Mouse (Mus musculus) stomach, postnatal 0 days (tissue): ENCODE results near the gene Ispd. TPM values are rescaled to one million over a fixed set of nuclear protein-coding genes. Genes with fewer than 3 reads are reported as not detected.

Experiments used
- ATAC-seq: fragments of 200-750 bp; cut with Nextera tagmentation; 2 replicates; pipeline ENCODE4 v1.8.0; 2017; ENCODE audit not compliant: low FRiP score, low TSS enrichment
- DNase-seq: peaks from one replicate; pipeline ENCODE4 v3.0.0-alpha.2; 2016; ENCODE audit warnings: low spot score
- H3K27ac ChIP-seq: fragments of 300-500 bp; sonication (generic); replicated peaks from 2 replicates; pipeline ENCODE4 v1.5.1; 2014; ENCODE audit warnings: mild to moderate bottlenecking, control low read depth
- H3K27me3 ChIP-seq: fragments of 300-500 bp; sonication (generic); 2 replicates; pipeline ENCODE4 v1.6.1; 2014; ENCODE audit warnings: low read length; ENCODE audit not compliant: control insufficient read depth, insufficient read depth
- H3K36me3 ChIP-seq: fragments of 300-500 bp; sonication (generic); 2 replicates; pipeline ENCODE4 v1.6.1; 2014; ENCODE audit warnings: low read length, mixed read lengths; ENCODE audit not compliant: control insufficient read depth, insufficient read depth
- H3K4me1 ChIP-seq: fragments of 300-500 bp; sonication (generic); replicated peaks from 2 replicates; pipeline ENCODE4 v1.6.1; 2014; ENCODE audit warnings: antibody characterized with exemption; ENCODE audit not compliant: control insufficient read depth, insufficient read depth
- H3K4me2 ChIP-seq: fragments of 300-500 bp; sonication (generic); replicated peaks from 2 replicates; pipeline ENCODE4 v1.6.1; 2014; ENCODE audit warnings: low read depth, mild to moderate bottlenecking, control low read depth, moderate library complexity
- H3K4me3 ChIP-seq: fragments of 300-500 bp; sonication (generic); 2 replicates; pipeline ENCODE4 v1.5.1; 2014; ENCODE audit warnings: low read depth, low read length, control low read depth
- H3K9ac ChIP-seq: fragments of 300-500 bp; sonication (generic); 2 replicates; pipeline ENCODE4 v1.6.1; 2014; ENCODE audit warnings: mild to moderate bottlenecking, low read length, control low read depth, mixed read lengths
- H3K9me3 ChIP-seq: fragments of 300-500 bp; sonication (generic); 2 replicates; pipeline ENCODE4 v1.6.1; 2016; ENCODE audit warnings: low read length; ENCODE audit not compliant: control insufficient read depth
- CTCF ChIP-seq: IDR thresholded peaks from 2 replicates; pipeline ENCODE4 v1.5.1; 2016; ENCODE audit warnings: antibody characterized with exemption, low read depth, mild to moderate bottlenecking, moderate library complexity
- EP300 ChIP-seq: optimal IDR thresholded peaks from 2 replicates; pipeline ENCODE3; 2016; ENCODE audit warnings: antibody characterized with exemption
- WGBS: fragments of 180-500 bp; shearing (Covaris S2); extraction: QIAGEN DNeasy Blood & Tissue Kit; methylation state at CpG from one replicate; pipeline ENCODE4 v1.1.7; 2014; 5-methylcytosine and 5-hydroxymethylcytosine counted together
- polyA plus RNA-seq: library from polyadenylated mRNA; unstranded; fragments of >200 nt; fragmentation: Nextera tagmentation; extraction: Ambion mirVana; gene quantifications from 2 replicates; pipeline ENCODE4 v1.2.1, GENCODE M21; 2015

The Ispd gene
- polyA plus RNA-seq, 1 experiment from 2014 or later, result 4.1 TPM

GRCm38 (mm10) chr12:36718417-36718816 is 337.2 kb downstream of the Ispd start:
- DNase-seq (no peak), ATAC-seq (no peak)
- WGBS, result 85% methylated on average over 2 of the region's 2 CpGs
- H3K4me1 ChIP-seq, result no peaks in the 10 kb centered on the region
- no peaks in the 10 kb centered on the region for H3K9me3 ChIP-seq
- H3K9ac ChIP-seq, result no peak overlapping the region
- H3K27ac ChIP-seq, result no peak overlapping the region
- H3K4me2 ChIP-seq, result no peak overlapping the region
- H3K4me3 ChIP-seq, result no peak overlapping the region
- no peak for TF ChIP-seq EP300
- TF ChIP-seq CTCF, result no peak
- H3K27me3 ChIP-seq, result no peaks in the 10 kb centered on the region
- H3K36me3 ChIP-seq, result no peaks in the 10 kb centered on the region

DNA sequence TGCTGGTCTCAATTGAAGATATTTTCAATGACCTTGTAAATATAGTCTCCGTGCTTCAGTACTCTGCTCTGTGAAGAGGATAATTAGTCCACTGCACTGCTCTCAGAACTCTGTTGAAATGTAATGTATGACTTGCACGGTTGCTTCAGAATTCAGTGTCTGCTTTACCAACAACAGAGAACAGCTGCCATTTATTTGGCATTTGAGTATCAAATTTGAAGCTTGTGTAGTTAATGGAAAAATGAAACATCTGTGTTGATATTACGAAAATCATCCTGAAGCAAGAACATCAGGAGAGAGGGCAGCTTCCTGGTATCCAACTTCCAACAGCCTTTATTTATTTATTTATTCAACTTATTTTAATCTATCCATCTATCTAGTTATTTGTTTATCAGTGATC is 337.8 kb downstream of the Ispd start:
- H3K4me2 ChIP-seq, result no peak overlapping the region
- no peaks in the 10 kb centered on the region for H3K27me3 ChIP-seq
- ATAC-seq, result no peak
- H3K9ac ChIP-seq, result no peak overlapping the region
- H3K4me3 ChIP-seq, result no peak overlapping the region
- H3K27ac ChIP-seq, result no peak overlapping the region
- 66% methylated on average over 3 of the region's 3 CpGs for WGBS
- H3K9me3 ChIP-seq, result no peaks in the 10 kb centered on the region
- H3K4me1 ChIP-seq, result no peaks in the 10 kb centered on the region
- H3K36me3 ChIP-seq, result no peaks in the 10 kb centered on the region
- no peak for TF ChIP-seq CTCF
- no peak for TF ChIP-seq EP300
- DNase-seq, result no peak

GRCm38 (mm10) chr12:36720779-36721178 is 339.5 kb downstream of the Ispd start:
- H3K27ac ChIP-seq, result no peak overlapping the region
- TF ChIP-seq CTCF (no peak), EP300 (no peak)
- DNase-seq, result no peak

DNA sequence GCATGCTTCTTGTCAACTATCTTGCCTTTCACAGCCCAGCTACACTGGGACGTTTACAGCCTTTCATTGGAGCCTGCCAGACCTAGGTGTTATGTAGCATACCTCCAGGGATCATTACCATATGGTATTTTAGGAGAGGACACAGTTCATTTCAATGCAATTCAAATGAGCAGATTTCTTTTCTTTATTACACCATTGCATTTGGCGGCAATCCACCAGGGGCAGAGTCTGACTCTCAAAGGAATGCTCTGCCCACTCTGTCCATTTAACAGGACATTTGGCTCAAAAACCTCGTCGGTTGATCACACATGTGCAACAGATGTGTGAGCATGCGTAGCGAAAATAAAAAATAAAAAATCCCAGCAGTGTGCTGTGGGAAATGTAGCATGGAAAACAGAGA is 340.0 kb downstream of the Ispd start:
- WGBS, result 72% methylated on average over 6 of the region's 6 CpGs
- no peaks in the 10 kb centered on the region for H3K27me3 ChIP-seq
- H3K9ac ChIP-seq, result no peak overlapping the region
- ATAC-seq (no peak), DNase-seq (no peak)
- no peak overlapping the region for H3K4me3 ChIP-seq
- no peaks in the 10 kb centered on the region for H3K36me3 ChIP-seq
- no peak for TF ChIP-seq EP300
- no peak for TF ChIP-seq CTCF
- H3K27ac ChIP-seq, result no peak overlapping the region
- no peak overlapping the region for H3K4me2 ChIP-seq
- H3K9me3 ChIP-seq, result no peaks in the 10 kb centered on the region
- no peaks in the 10 kb centered on the region for H3K4me1 ChIP-seq

More at GRCm38 (mm10) chr12:36720779-36721178, 339.5 kb downstream of the Ispd start:
- no peak overlapping the region for H3K4me2 ChIP-seq
- H3K27me3 ChIP-seq, result no peaks in the 10 kb centered on the region
- no peaks in the 10 kb centered on the region for H3K4me1 ChIP-seq
- H3K9me3 ChIP-seq, result no peaks in the 10 kb centered on the region
- WGBS, result 81% methylated on average over 3 of the region's 3 CpGs
- no peak overlapping the region for H3K9ac ChIP-seq
- no peak overlapping the region for H3K4me3 ChIP-seq
- ATAC-seq, result no peak
- H3K36me3 ChIP-seq, result no peaks in the 10 kb centered on the region

- no peaks in the 10 kb centered on the region for H3K4me1 ChIP-seq
- H3K4me2 ChIP-seq, result no peak overlapping the region
- H3K9ac ChIP-seq, result no peak overlapping the region
- H3K27me3 ChIP-seq, result no peaks in the 10 kb centered on the region
- WGBS, result 52% methylated on average over 6 of the region's 6 CpGs
- DNase-seq (no peak), ATAC-seq (no peak)
- no peak overlapping the region for H3K4me3 ChIP-seq
- H3K9me3 ChIP-seq, result no peaks in the 10 kb centered on the region
- H3K36me3 ChIP-seq, result no peaks in the 10 kb centered on the region
- no peak overlapping the region for H3K27ac ChIP-seq
- no peak for TF ChIP-seq EP300
- no peak for TF ChIP-seq CTCF
Observed at GRCm38 (mm10) chr12:36722754-36723153, 341.5 kb downstream of the Ispd start.

GRCm38 (mm10) chr12:36723302-36723701 is 342.1 kb downstream of the Ispd start:
- DNase-seq, result no peak
- 48% methylated on average over 3 of the region's 3 CpGs for WGBS

More at GRCm38 (mm10) chr12:36723302-36723701, 342.1 kb downstream of the Ispd start:
- no peaks in the 10 kb centered on the region for H3K27me3 ChIP-seq
- H3K4me2 ChIP-seq, result no peak overlapping the region
- H3K36me3 ChIP-seq, result no peaks in the 10 kb centered on the region
- no peaks in the 10 kb centered on the region for H3K9me3 ChIP-seq
- H3K4me3 ChIP-seq, result no peak overlapping the region
- no peak overlapping the region for H3K27ac ChIP-seq
- no peak overlapping the region for H3K9ac ChIP-seq
- H3K4me1 ChIP-seq, result no peaks in the 10 kb centered on the region
- no peak for ATAC-seq
- TF ChIP-seq CTCF (no peak), EP300 (no peak)
